Mouse (Mus musculus) frontal cortex, postnatal 10 days (tissue): ENCODE measurements at regions not wholly inside any gene's neighbourhood (a gene's known extent, or its start where the extent isn't known, plus 50 kb on each side); places are given as distances from the start of the nearest gene placed in this dataset.

ENCODE experiments used
- DNase-seq, 2 experiments: peaks; one replicate each; pipeline ENCODE4 v3.0.0; 2022; ENCODE audit warnings: low spot score in 2 of 2, mixed read lengths in 1 of 2

DNA sequence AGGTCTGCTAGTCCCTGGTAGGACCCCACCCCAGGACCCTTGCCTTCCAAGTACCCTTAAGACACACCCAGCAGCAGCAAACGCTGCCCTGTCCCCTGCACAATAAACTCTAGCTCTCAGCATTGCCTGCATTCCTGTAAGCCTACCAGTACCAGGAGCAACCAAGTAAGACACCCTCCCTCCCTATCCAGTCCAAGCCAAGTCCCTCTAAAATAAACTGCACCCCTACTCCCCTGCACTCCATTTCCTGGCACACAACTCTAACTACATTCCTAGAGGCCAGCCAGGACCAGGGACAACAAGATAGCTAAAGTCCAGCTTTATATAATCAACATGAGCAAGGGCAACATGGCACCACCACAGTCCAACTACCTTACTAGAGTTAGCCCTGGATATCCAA is 103.5 kb downstream of the Ids start:
- no peak for DNase-seq

DNA sequence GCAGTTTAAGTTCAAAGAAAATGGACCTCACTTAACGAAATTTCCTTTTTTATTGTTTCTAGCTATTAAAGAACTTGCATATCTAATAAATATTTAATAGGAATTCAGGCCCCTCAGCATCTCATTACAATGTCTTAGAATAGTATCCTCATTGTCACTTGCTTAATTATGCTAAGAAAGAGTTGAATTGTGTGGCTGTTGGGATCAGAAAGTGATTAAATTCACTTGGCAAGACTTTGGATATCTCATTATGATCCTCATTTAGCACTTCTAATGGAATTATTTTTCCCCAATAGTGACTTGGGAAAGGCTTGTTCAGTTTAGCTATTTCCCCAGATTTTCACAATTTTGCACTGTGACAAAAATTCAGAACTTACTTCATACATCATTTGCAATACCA is 148.9 kb downstream of the Ids start:
- no peak for DNase-seq

DNA sequence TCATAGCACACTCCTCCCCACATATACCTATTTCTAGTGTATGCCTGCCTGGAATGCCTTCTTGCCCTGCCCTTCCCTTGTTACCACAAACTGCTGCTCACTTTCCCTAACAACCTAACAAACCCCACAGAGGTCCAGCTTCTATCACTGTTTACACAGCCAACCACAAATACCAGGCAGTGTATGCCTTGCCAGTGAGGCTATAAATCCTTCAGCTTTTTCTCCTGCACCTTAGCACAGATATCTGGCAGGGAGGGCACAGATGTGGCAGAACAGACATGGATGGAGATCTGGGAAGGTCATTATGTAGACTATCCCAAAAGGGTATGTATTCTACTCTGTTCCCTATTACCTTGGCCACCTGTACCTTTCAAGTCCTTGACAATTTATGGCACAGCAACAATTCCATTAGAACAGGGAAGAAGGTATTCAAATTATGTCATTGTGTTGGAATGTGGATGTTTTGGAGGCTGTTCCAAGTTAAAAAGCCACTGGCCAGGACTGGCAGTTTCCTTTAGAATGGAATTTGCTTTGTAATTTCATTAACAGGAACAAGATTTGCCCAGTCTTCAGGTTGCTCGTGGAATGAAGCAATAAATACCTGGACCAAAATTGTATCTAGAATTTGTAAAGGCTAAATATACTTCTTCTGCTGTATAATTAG is 180.3 kb downstream of the Ids start:
- DNase-seq: no peak

DNA sequence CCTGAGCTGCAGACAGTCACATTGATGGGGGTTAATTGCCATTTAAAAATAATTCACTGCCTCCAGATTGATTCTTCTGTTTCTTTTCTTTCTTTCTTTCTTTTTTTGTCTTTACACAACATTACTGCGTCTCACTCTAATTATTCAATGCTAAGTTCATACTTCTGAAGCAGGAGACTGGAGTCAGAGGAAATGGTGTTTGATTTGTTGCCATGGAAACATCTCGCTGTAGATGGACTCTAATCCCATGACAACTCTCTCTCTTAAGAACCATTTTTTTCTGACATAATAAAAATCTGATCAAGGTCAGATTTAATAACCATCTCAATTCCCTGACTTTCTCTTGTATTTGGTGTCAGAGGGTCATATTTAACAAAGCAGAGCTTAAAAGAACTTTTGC is 195.1 kb downstream of the Ids start:
- DNase-seq: no peak

DNA sequence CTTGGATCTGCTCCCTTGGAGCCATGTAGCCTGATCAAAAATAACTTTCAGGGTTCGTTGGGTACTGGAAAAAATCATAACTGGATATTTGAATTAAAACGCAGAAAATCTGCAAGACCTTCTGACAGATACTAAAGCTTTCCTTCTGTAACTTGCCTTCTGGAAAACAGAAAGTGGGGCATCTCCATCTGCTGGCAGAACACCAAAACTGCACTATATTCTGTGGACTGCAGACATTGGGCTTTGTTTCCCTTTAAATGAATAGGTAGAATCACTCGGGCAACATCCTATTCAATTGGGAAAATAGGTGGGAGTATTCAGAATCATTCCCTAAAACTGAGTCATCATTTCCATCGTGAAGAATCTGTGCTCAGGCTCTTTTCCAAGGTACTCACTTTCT is 203.9 kb downstream of the Ids start:
- peak; percentile 4 to 6 for DNase-seq
